Mouse (Mus musculus) megakaryocyte, embryonic 14.5 days (primary cell): ENCODE measurements around the gene Cldn11. TPM values are rescaled to one million over a fixed set of nuclear protein-coding genes. Genes with fewer than 3 reads are reported as not detected.
A peak's percentile ranks its signal among the peaks of the same experiment; 100 is the strongest.
"Not testable (repeated sequence)": the region's sequence is repeated elsewhere in the genome, so short reads cannot be mapped to it uniquely, and the experiment has no call there.

Source experiments
- H3K27me3 ChIP-seq: replicated peaks from 2 replicates; pipeline ENCODE3; 2012; ENCODE audit warnings: inconsistent platforms
- H3K36me3 ChIP-seq: replicated peaks from 2 replicates; pipeline ENCODE3; 2012; ENCODE audit warnings: low read length, inconsistent platforms, mixed read lengths
- H3K4me1 ChIP-seq: 2 replicates; pipeline ENCODE4 v1.6.1; 2012; ENCODE audit warnings: inconsistent platforms
- H3K4me3 ChIP-seq: replicated peaks from 2 replicates; pipeline ENCODE3; 2012; ENCODE audit warnings: moderate library complexity, mild to moderate bottlenecking, inconsistent platforms
- H3K9me3 ChIP-seq: 2 replicates; pipeline ENCODE4 v1.6.1; 2012; ENCODE audit warnings: inconsistent platforms
- FLI1 ChIP-seq: IDR thresholded peaks from 2 replicates; pipeline ENCODE4 v1.6.1; 2012; ENCODE audit warnings: low read length, inconsistent platforms, mixed read lengths
- GATA1 ChIP-seq: IDR thresholded peaks from 3 replicates; pipeline ENCODE4 v1.6.1; 2012; ENCODE audit warnings: mixed read lengths, low read length, inconsistent platforms, borderline replicate concordance
- polyA plus RNA-seq: library from polyadenylated mRNA; stranded (reverse); fragments of >175 nt; gene quantifications from 2 replicates; pipeline ENCODE4 v1.2.3, GENCODE M21; 2012; ENCODE audit warnings: low replicate concordance; ENCODE audit not compliant: insufficient read depth

Gene Cldn11
- polyA plus RNA-seq, 1 experiment: not detected

- Histone ChIP-seq H3K4me3 (no peak overlapping the region), H3K36me3 (peaks cover 2% of the 10 kb centered on the region)
- no peak for TF ChIP-seq GATA1
Measured at GRCm38 (mm10) chr3:31129766-31130165, 20.0 kb upstream of the Cldn11 start.

GRCm38 (mm10) chr3:31133664-31134063 is 16.1 kb upstream of the Cldn11 start:
- TF ChIP-seq GATA1 (no peak), FLI1 (no peak)
- Histone ChIP-seq H3K4me1 (peaks cover 31% of the 10 kb centered on the region), H3K27me3 (peaks cover 24% of the 10 kb centered on the region), H3K4me3 (no peak overlapping the region), H3K9me3 (no peaks in the 10 kb centered on the region), H3K36me3 (no peaks in the 10 kb centered on the region)

More at GRCm38 (mm10) chr3:31129766-31130165, 20.0 kb upstream of the Cldn11 start:
- Histone ChIP-seq H3K27me3 (peaks cover 19% of the 10 kb centered on the region), H3K4me1 (peaks cover 23% of the 10 kb centered on the region), H3K9me3 (no peaks in the 10 kb centered on the region)

GRCm38 (mm10) chr3:31134246-31134645 is 15.5 kb upstream of the Cldn11 start:
- Histone ChIP-seq H3K27me3 (peaks cover 24% of the 10 kb centered on the region), H3K36me3 (no peaks in the 10 kb centered on the region), H3K9me3 (no peaks in the 10 kb centered on the region), H3K4me1 (peaks cover 31% of the 10 kb centered on the region), H3K4me3 (peak overlapping the region; percentile 24)
- TF ChIP-seq GATA1 (no peak), FLI1 (no peak)

GRCm38 (mm10) chr3:31134696-31135095 is 15.0 kb upstream of the Cldn11 start:
- H3K36me3 ChIP-seq: no peaks in the 10 kb centered on the region
- no peak overlapping the region for H3K4me3 ChIP-seq
- H3K27me3 ChIP-seq: peaks cover 24% of the 10 kb centered on the region
- H3K4me1 ChIP-seq: peaks cover 32% of the 10 kb centered on the region
- no peaks in the 10 kb centered on the region for H3K9me3 ChIP-seq
- TF ChIP-seq FLI1 (no peak), GATA1 (no peak)

GRCm38 (mm10) chr3:31136591-31136990 is 13.1 kb upstream of the Cldn11 start:
- Histone ChIP-seq H3K27me3 (peaks cover 23% of the 10 kb centered on the region), H3K4me1 (peaks cover 34% of the 10 kb centered on the region)
- not testable (repeated sequence) for H3K4me3 ChIP-seq, H3K9me3 ChIP-seq, H3K36me3 ChIP-seq

GRCm38 (mm10) chr3:31138454-31139424 is 11.0 kb upstream of the Cldn11 start:
- TF ChIP-seq GATA1 (no peak), FLI1 (no peak)
- Histone ChIP-seq H3K4me1 (peaks cover 25% of the 10 kb centered on the region), H3K4me3 (no peak overlapping the region), H3K27me3 (peaks cover 15% of the 10 kb centered on the region), H3K36me3 (no peaks in the 10 kb centered on the region), H3K9me3 (no peaks in the 10 kb centered on the region)

GRCm38 (mm10) chr3:31141621-31142020 is 8.1 kb upstream of the Cldn11 start:
- H3K4me3 ChIP-seq: no peak overlapping the region
- H3K36me3 ChIP-seq: no peaks in the 10 kb centered on the region
- no peak for TF ChIP-seq GATA1
- TF ChIP-seq FLI1: no peak
- H3K4me1 ChIP-seq: peaks cover 17% of the 10 kb centered on the region
- H3K27me3 ChIP-seq: peaks cover 2% of the 10 kb centered on the region
- H3K9me3 ChIP-seq: no peaks in the 10 kb centered on the region

- peaks cover 36% of the 10 kb centered on the region for H3K27me3 ChIP-seq
- H3K4me3 ChIP-seq, H3K9me3 ChIP-seq: not testable (repeated sequence)
Measured at GRCm38 (mm10) chr3:31145222-31145621, 4.5 kb upstream of the Cldn11 start.

GRCm38 (mm10) chr3:31145641-31146290 is 4.0 kb upstream of the Cldn11 start:
- peak overlapping the region; percentile 82 for H3K4me3 ChIP-seq
- H3K27me3 ChIP-seq: peaks cover 41% of the 10 kb centered on the region
- no peaks in the 10 kb centered on the region for H3K9me3 ChIP-seq
- no peaks in the 10 kb centered on the region for H3K36me3 ChIP-seq
- peaks cover 16% of the 10 kb centered on the region for H3K4me1 ChIP-seq
- TF ChIP-seq FLI1 (no peak), GATA1 (no peak)

More at GRCm38 (mm10) chr3:31145222-31145621, 4.5 kb upstream of the Cldn11 start:
- peaks cover 16% of the 10 kb centered on the region for H3K4me1 ChIP-seq
- H3K36me3 ChIP-seq: not testable (repeated sequence)

- Histone ChIP-seq H3K9me3 (no peaks in the 10 kb centered on the region), H3K27me3 (peaks cover 55% of the 10 kb centered on the region), H3K4me1 (peaks cover 16% of the 10 kb centered on the region), H3K4me3 (no peak overlapping the region), H3K36me3 (no peaks in the 10 kb centered on the region)
- TF ChIP-seq GATA1 (no peak), FLI1 (no peak)
Measured at GRCm38 (mm10) chr3:31148595-31148994, 1.1 kb upstream of the Cldn11 start.
